Mouse (Mus musculus) brain, embryonic 14.5 days (tissue): ENCODE results near the gene Cfap20. TPM values are rescaled to one million over a fixed set of nuclear protein-coding genes. Genes with fewer than 3 reads are reported as not detected.
"Not testable (repeated sequence)": the region's sequence is repeated elsewhere in the genome, so short reads cannot be mapped to it uniquely, and the experiment has no call there.

Experiments used
- DNase-seq: peaks from one replicate; pipeline ENCODE4 v3.0.0-alpha.2; 2011; ENCODE audit warnings: low read depth
- CTCF ChIP-seq: fragments of 200-500 bp; IDR thresholded peaks from 2 replicates; pipeline ENCODE4 v1.5.1; 2012; ENCODE audit warnings: inconsistent platforms, mild to moderate bottlenecking, moderate library complexity, borderline replicate concordance; ENCODE audit not compliant: insufficient read depth, insufficient read length; ENCODE audit errors: extremely low read depth
- POLR2A ChIP-seq: fragments of 200-500 bp; IDR thresholded peaks from 2 replicates; pipeline ENCODE4 v1.6.1; 2012; ENCODE audit warnings: mild to moderate bottlenecking, inconsistent platforms, borderline replicate concordance; ENCODE audit not compliant: poor library complexity, insufficient read depth, insufficient read length, severe bottlenecking; ENCODE audit errors: extremely low read depth
- polyA plus RNA-seq: library from polyadenylated mRNA; depleted of rRNA; stranded (reverse); fragments of >200 nt; gene quantifications from 2 replicates; pipeline ENCODE4 v1.2.3, GENCODE M21; 2012; rRNA removed

The Cfap20 gene
- polyA plus RNA-seq, 1 experiment: 100 TPM

DNA sequence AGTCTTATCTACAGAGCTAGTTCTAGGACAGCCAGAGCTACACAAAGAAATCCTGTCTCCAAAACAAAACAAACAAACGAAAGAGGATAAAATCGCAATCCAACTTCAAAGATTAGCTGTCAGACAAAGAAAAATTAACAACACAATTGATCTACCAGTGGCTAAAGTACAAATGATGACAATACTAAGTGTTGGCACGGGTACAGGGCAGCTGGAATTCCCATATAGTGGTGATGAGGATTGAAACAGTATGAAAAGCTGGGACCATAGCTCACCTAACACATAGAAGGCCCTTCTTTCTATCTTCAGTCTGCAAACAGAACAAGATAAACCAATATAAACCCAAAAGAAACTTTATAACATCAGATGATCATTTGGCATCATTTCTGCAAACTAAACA is 53.1 kb downstream of the Cfap20 start:
- no peak for DNase-seq
- no peak for TF ChIP-seq CTCF
- TF ChIP-seq POLR2A: no peak

DNA sequence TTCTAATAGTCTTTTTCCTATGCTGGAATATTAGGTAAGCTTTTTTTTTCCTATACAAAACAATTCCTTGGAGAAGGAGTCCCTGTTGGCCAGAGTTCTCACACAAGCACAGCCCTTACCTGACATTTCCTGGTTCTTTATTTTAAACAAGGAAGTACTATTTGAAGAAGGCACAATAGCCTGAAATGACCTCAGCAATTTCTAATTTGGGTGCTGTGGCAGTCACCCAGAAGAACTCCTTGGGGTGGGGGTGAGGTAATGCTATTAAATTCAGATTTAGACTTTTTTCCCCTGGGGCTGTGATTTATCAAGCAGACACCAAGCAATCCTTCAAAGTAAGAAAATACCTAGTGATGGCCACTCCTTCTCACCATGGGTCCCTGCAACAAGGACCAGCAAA is 53.7 kb downstream of the Cfap20 start:
- TF ChIP-seq POLR2A: no peak
- TF ChIP-seq CTCF: no peak
- no peak for DNase-seq

DNA sequence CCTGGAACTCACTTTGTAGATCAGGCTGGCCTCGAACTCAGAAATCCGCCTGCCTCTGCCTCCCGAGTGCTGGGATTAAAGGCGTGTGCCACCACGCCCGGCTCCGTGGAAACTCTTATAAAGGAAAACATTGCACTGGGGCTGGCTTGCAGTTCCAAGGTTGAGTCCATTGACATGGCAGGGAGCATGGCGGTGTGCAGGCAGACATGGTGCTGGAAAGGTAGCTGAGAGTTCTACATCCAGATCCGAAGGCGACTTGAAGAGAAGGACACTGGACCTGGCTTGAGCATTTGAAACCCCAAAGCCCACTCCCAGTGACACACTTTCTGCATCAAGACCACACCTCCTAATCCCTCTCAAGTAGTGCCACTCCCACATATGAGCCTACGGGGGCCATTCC is 55.7 kb downstream of the Cfap20 start:
- not testable (repeated sequence) for DNase-seq

DNA sequence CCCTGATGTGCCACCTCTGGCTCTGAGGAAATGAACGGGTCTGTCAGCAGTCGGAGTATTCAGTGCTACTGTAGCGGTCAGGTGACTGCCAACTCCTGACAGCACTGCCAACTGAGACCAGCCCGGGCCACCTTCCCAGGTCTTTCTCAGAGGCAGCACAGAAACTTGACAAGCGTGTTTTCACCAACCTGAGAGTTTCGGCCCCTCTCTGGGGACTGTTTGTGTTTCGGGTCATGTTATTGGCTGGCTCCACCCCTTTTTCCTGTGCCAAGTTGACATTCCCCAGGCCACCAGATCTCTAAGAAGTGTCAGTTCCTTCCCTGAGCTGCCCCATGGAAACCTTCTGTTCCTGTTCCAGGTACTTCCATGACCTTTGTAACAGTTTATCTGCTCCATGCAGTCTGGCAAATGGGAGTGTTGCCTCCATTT is 56.8 kb downstream of the Cfap20 start:
- no peak for TF ChIP-seq POLR2A
- no peak for TF ChIP-seq CTCF
- DNase-seq: no peak

DNA sequence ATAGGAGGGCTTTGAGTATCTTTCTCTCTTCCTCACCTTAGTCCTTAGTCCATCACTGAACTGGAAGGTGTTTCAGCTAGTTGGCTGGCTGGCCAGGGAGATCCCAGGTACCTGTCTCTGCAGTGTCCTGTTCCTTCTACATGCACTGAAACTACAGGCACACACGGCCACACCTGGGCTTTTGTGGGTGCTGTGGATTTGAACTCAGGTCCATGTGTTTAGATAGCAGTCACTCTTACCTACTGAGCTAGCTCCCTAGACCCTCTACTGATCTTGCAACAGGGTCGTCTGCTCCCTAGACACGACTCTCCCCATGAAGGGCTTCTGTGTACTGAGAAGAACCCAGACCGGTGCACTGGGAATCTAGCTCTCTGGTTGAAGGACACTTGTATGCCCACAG is 57.6 kb downstream of the Cfap20 start:
- no peak for DNase-seq

DNA sequence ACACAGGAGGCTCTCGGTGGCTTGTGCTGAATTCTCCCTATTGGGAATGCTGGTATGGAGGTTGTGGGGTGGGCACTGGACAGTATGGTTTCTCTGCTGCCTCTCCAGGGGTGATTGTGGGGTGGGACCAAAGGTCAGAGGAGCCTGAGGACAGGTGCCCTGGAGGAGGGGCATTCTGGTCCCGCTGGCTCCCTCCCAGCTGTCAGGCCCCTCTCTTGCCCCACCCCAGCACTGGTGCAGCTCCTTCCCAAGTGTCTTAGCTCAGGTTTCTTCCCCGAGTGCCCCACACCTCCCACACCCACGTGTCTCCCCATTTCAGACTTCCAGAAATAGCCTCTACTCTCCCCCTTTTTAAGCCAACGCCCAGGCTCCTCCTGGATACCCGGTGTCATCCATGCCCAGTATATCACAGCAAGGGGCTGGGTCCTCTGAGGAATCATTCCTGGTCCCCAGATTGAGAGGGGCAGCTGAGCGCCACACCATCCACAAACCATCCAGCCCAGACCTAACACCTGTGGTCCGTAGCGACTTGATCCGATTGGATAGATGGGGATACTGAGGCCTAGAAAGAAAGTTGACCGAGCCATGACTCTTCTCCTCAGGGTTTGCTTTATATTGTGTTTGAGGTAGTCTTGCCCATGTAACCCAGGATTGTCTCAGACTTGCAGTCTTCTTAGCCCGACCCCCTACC is 58.2 kb downstream of the Cfap20 start:
- no peak for DNase-seq
- TF ChIP-seq POLR2A (no peak), CTCF (no peak)

More for the DNA sequence above, 57.6 kb downstream of the Cfap20 start:
- no peak for TF ChIP-seq CTCF
- no peak for TF ChIP-seq POLR2A

DNA sequence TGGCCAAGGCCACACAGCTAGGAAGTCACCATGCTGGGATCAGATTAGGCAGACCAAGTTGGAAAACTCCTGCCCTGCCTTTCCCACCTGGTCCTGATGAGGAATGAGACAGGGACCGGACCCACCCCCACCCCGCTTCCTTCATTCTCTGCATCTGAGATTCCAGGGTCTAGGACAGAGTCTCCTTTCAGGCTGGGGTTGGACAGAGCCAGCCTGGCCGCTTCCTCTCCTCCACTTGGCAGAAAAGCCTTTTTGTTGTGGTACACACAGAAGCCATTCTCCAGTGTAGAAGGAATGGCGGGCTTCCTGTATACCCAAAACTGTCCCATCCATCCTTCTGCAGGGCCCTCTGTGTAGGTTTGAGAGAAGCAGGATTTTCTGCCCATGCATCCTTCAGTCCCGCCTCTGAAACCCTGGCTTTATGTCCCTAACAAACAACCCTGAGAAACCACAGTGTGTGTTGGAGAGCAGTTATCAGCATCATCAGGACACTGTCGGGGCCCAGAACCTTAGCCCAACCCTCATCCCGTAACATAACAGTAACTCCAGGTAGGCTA is 59.2 kb downstream of the Cfap20 start:
- TF ChIP-seq POLR2A (no peak), CTCF (no peak)
- no peak for DNase-seq

DNA sequence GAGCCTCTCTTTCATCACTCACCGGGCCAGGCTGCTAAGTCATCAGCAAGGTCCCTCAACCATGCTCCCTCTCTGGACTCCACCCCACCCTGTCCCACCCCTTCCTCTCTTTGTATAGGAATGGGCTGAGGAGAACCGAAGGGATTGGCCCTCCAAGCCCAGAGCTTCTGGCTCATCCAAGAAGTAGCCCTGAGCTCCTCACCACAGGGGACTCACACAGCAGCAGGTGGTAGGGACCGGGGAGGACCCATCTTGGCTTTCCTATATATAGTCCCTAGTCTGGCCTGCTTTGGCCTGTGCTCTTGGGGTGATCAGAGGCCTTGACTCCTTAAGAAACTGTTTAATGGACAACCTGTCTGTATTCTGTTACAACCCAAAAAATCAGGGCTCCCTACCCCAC is 60.2 kb downstream of the Cfap20 start:
- no peak for DNase-seq
- TF ChIP-seq POLR2A (no peak), CTCF (no peak)

DNA sequence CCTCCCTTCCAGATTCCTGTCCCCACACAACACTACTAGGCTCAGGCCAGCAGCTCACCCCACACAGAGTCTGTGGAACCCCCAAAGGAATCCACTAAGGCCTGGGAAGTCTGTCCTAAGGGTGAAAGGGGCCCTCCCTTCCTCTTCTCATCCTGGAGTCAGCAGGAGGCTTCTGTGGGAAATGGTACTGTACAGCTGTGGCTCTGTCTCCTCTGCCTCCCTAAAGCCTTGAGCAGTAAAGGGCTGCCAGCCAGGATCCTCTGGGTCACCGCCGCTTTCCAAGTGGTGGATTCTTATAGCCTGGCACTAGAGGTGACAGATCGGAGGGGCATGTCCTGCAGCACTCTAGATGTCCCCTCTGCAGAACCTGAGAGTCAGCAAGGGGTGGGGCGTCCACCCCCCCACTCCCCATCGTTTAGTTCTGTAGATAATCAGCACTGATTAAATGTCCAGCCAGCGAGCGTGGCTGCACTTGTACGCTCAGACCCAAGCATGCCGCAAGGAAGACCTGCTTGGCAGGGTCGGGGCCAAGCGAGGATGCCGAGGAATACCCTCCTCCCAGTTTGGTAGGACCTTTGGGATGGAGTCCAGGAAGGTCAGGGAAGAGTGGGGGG is 61.2 kb downstream of the Cfap20 start:
- no peak for DNase-seq
- no peak for TF ChIP-seq CTCF
- no peak for TF ChIP-seq POLR2A

Other genes with a start within 250 kb of the Cfap20 start
- 26.3 and 31.1 TPM in 2 replicates for gene Kifc3, start 232.1 kb downstream of the Cfap20 start, polyA plus RNA-seq
- 0.35 and 0.53 TPM in 2 replicates for gene Cngb1, start 128.3 kb downstream of the Cfap20 start, polyA plus RNA-seq
- gene Tepp, start 124.3 kb downstream of the Cfap20 start, polyA plus RNA-seq: 0.83 and 1.7 TPM in 2 replicates
- gene Zfp319, start 102.9 kb downstream of the Cfap20 start, polyA plus RNA-seq: 25.9 and 33.4 TPM in 2 replicates
- 39.3 and 54.8 TPM in 2 replicates for gene Usb1, start 102.6 kb downstream of the Cfap20 start, polyA plus RNA-seq
- gene Mmp15, start 82.6 kb downstream of the Cfap20 start, polyA plus RNA-seq: 20.7 and 34.4 TPM in 2 replicates
- 43.8 and 51.8 TPM in 2 replicates for gene Csnk2a2, start 55.2 kb upstream of the Cfap20 start, polyA plus RNA-seq
- 0.82 and 1.4 TPM in 2 replicates for gene Ccdc113, start 99.2 kb upstream of the Cfap20 start, polyA plus RNA-seq
- not detected in 2 replicates for gene Prss54, start 141.5 kb upstream of the Cfap20 start, polyA plus RNA-seq
- gene Gins3, start 198.6 kb upstream of the Cfap20 start, polyA plus RNA-seq: 4.6 and 6.2 TPM in 2 replicates
- 348 and 357 TPM in 2 replicates for gene Ndrg4, start 242.1 kb upstream of the Cfap20 start, polyA plus RNA-seq